Mouse (Mus musculus) midbrain, embryonic 14.5 days (tissue): Measurements from ENCODE around the gene Nek6. TPM values are rescaled to one million over a fixed set of nuclear protein-coding genes. Genes with fewer than 3 reads are reported as not detected.

Experiments used
- ATAC-seq: fragments of 200-750 bp; cut with Nextera tagmentation; 2 replicates; pipeline ENCODE4 v1.8.0; 2017; ENCODE audit warnings: moderate number of reproducible peaks, moderate library complexity; ENCODE audit not compliant: low FRiP score, low TSS enrichment
- DNase-seq: peaks from one replicate; pipeline ENCODE4 v3.0.0-alpha.2; 2015
- H3K27ac ChIP-seq: fragments of 300-500 bp; sonication (generic); replicated peaks from 2 replicates; pipeline ENCODE4 v1.5.1; 2014; ENCODE audit warnings: mild to moderate bottlenecking, low read depth, low read length, moderate library complexity
- H3K27me3 ChIP-seq: fragments of 300-500 bp; sonication (generic); 2 replicates; pipeline ENCODE4 v1.6.1; 2014; ENCODE audit warnings: low read length, control low read depth, mixed read lengths; ENCODE audit not compliant: control insufficient read depth, insufficient read depth
- H3K36me3 ChIP-seq: fragments of 300-500 bp; sonication (generic); 2 replicates; pipeline ENCODE4 v1.6.1; 2014; ENCODE audit warnings: low read length, control low read depth; ENCODE audit not compliant: control insufficient read depth, insufficient read depth
- H3K4me1 ChIP-seq: fragments of 300-500 bp; sonication (generic); 2 replicates; pipeline ENCODE4 v1.6.1; 2014; ENCODE audit warnings: mild to moderate bottlenecking, antibody characterized with exemption, low read length, control low read depth; ENCODE audit not compliant: control insufficient read depth, insufficient read depth
- H3K4me2 ChIP-seq: fragments of 300-500 bp; sonication (generic); 2 replicates; pipeline ENCODE4 v1.6.1; 2014; ENCODE audit warnings: mild to moderate bottlenecking, low read length, moderate library complexity
- H3K4me3 ChIP-seq: fragments of 300-500 bp; sonication (generic); replicated peaks from 2 replicates; pipeline ENCODE4 v1.5.1; 2014; ENCODE audit warnings: low read depth, low read length
- H3K9ac ChIP-seq: fragments of 300-500 bp; sonication (generic); replicated peaks from 2 replicates; pipeline ENCODE4 v1.6.1; 2014; ENCODE audit warnings: mild to moderate bottlenecking, low read length, moderate library complexity
- H3K9me3 ChIP-seq: fragments of 300-500 bp; sonication (generic); 2 replicates; pipeline ENCODE4 v1.6.1; 2016; ENCODE audit warnings: low read length, control low read depth, mixed read lengths; ENCODE audit not compliant: control insufficient read depth
- WGBS: fragments of 180-500 bp; shearing (Covaris S2); extraction: QIAGEN DNeasy Blood & Tissue Kit; methylation state at CpG from one replicate; pipeline ENCODE4 v1.1.7; 2014; 5-methylcytosine and 5-hydroxymethylcytosine counted together
- polyA plus RNA-seq: library from polyadenylated mRNA; unstranded; fragments of >200 nt; fragmentation: Nextera tagmentation; extraction: Ambion mirVana; gene quantifications from 2 replicates; pipeline ENCODE4 v1.2.1, GENCODE M21; 2014

Gene Nek6
- polyA plus RNA-seq, 1 experiment from 2014 or later = 62.3 TPM

GRCm38 (mm10) chr2:38481166-38481778, 30.2 kb upstream of the Nek6 start:
- Histone ChIP-seq H3K4me1 (no peaks in the 10 kb centered on the region), H3K4me3 (no peak overlapping the region), H3K36me3 (no peaks in the 10 kb centered on the region), H3K27me3 (no peaks in the 10 kb centered on the region), H3K4me2 (no peak overlapping the region), H3K9me3 (0 out of 2 replicates have a peak, but pooled peaks cover 3% of the 10 kb centered on the region), H3K27ac (no peak overlapping the region), H3K9ac (no peak overlapping the region)
- ATAC-seq (no peak), DNase-seq (no peak)
- WGBS = 79% methylated on average over 6 of the region's 6 CpGs

- Histone ChIP-seq H3K9me3 (0 out of 2 replicates have a peak, but pooled peaks cover 3% of the 10 kb centered on the region), H3K27me3 (no peaks in the 10 kb centered on the region), H3K4me2 (no peak overlapping the region), H3K4me1 (no peaks in the 10 kb centered on the region), H3K27ac (no peak overlapping the region), H3K4me3 (no peak overlapping the region), H3K9ac (no peak overlapping the region), H3K36me3 (no peaks in the 10 kb centered on the region)
- no peak for DNase-seq
- ATAC-seq = no peak
- WGBS = 88% methylated on average over 3 of the region's 3 CpGs
These were observed 29.3 kb upstream of the Nek6 start for GRCm38 (mm10) chr2:38482122-38482521.

GRCm38 (mm10) chr2:38483058-38483704, 28.3 kb upstream of the Nek6 start:
- 90% methylated on average over 7 of the region's 7 CpGs for WGBS

DNA sequence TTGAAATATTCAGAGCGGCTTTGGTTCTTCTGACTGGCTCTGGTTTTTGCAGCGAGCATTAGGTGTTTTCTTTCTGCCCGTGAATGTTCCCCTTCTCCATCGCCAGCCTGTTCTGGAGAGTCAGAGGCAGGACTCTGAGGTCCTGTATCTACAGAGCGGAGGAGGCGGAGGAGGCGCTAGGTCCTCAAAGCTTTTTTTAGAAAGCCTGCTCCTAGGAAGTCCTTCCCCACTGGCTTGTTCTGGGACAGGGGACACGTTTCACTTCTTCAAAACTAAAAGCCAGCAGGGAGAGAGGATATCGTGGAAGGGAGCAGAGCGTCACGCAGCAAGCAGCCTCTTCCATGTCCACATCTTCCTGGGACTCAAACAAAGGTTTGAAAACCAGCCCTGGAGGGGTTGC, 26.9 kb upstream of the Nek6 start:
- no peak for DNase-seq
- H3K9ac ChIP-seq = no peak overlapping the region
- H3K9me3 ChIP-seq = 0 out of 2 replicates have a peak, but pooled peaks cover 3% of the 10 kb centered on the region
- H3K27me3 ChIP-seq = no peaks in the 10 kb centered on the region
- no peak overlapping the region for H3K27ac ChIP-seq
- 81% methylated on average over 11 of the region's 11 CpGs for WGBS
- no peak overlapping the region for H3K4me3 ChIP-seq
- H3K4me1 ChIP-seq = no peaks in the 10 kb centered on the region
- no peaks in the 10 kb centered on the region for H3K36me3 ChIP-seq
- no peak for ATAC-seq
- no peak overlapping the region for H3K4me2 ChIP-seq

More at GRCm38 (mm10) chr2:38483058-38483704, 28.3 kb upstream of the Nek6 start:
- Histone ChIP-seq H3K27me3 (no peaks in the 10 kb centered on the region), H3K36me3 (no peaks in the 10 kb centered on the region), H3K4me2 (no peak overlapping the region), H3K27ac (no peak overlapping the region), H3K4me1 (no peaks in the 10 kb centered on the region), H3K4me3 (no peak overlapping the region), H3K9ac (no peak overlapping the region), H3K9me3 (0 out of 2 replicates have a peak, but pooled peaks cover 3% of the 10 kb centered on the region)
- no peak for ATAC-seq
- no peak for DNase-seq

DNA sequence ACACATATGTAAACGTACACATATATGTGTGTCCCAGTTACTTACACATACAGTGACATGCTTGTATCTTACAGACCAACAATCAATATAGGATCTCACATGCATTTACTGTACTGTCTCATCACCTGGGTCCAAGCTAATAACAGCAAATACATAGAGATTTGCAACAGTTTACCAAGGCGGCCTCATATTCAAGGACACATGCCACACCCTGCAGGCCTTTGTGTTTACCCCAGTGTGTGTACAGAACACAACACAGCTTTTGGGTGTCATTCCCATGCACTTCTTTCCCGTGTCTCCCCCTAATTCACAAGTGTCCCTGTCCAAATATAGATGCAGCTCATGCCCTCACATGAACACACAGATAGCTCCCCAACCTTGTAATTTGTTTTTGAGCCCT, 26.0 kb upstream of the Nek6 start:
- Histone ChIP-seq H3K9ac (no peak overlapping the region), H3K27me3 (no peaks in the 10 kb centered on the region), H3K4me3 (no peak overlapping the region), H3K36me3 (no peaks in the 10 kb centered on the region), H3K4me2 (no peak overlapping the region), H3K9me3 (0 out of 2 replicates have a peak, but pooled peaks cover 3% of the 10 kb centered on the region), H3K4me1 (no peaks in the 10 kb centered on the region), H3K27ac (no peak overlapping the region)
- DNase-seq (no peak), ATAC-seq (no peak)
- 86% methylated on average over 3 of the region's 3 CpGs for WGBS

- 0 out of 2 replicates have a peak, but pooled peaks cover 3% of the 10 kb centered on the region for H3K9me3 ChIP-seq
- H3K4me1 ChIP-seq = no peaks in the 10 kb centered on the region
- H3K36me3 ChIP-seq = no peaks in the 10 kb centered on the region
- H3K4me3 ChIP-seq = no peak overlapping the region
- DNase-seq = no peak
- 73% methylated on average over 6 of the region's 6 CpGs for WGBS
- no peak for ATAC-seq
- no peak overlapping the region for H3K27ac ChIP-seq
- H3K9ac ChIP-seq = no peak overlapping the region
- H3K27me3 ChIP-seq = no peaks in the 10 kb centered on the region
- H3K4me2 ChIP-seq = no peak overlapping the region
These were observed 25.2 kb upstream of the Nek6 start for GRCm38 (mm10) chr2:38485957-38486931.

DNA sequence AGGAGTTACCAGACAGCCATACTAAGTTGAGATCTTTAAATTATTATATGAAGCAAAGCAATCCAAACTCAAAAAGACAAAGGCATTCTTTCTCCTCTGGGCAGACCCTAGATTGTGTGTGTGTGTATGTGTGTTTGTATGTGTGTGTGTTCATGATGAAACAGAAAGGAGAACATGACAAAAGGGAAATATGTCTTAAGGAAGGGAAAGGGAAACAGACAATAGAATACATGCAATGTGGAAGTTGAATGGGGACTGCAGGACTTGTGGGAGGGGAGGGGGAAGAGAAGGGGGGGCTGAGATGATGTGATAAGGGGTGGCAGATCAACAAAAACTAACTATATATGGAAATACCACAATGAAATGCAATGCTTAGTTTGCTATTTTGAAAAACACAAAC, 13.8 kb upstream of the Nek6 start:
- Histone ChIP-seq H3K27ac (no peak overlapping the region), H3K4me1 (no peaks in the 10 kb centered on the region), H3K4me2 (no peak overlapping the region), H3K36me3 (no peaks in the 10 kb centered on the region), H3K9me3 (no peaks in the 10 kb centered on the region), H3K27me3 (no peaks in the 10 kb centered on the region), H3K9ac (no peak overlapping the region), H3K4me3 (no peak overlapping the region)
- DNase-seq (no peak), ATAC-seq (no peak)

DNA sequence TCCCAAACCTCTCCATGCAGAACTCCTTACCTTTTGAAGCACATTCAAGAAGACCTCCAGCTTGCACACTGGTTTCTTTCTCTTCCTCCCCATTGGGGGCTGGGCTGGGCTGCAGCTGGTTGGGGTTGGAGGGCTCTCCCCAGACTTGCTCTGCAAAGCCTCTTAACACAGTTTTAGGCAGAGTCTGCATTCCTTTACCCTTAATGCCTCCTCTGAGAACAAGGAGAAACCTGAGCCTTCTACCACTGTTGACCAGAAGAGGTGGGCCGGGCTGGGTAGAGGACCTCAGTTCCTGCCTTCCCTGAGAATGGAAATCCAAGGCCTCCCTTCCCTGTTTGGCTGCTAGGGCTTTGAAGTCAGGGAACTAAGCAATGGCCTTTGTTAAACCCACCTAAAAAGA, 9.8 kb upstream of the Nek6 start:
- H3K9me3 ChIP-seq = no peaks in the 10 kb centered on the region
- ATAC-seq = no peak
- H3K4me1 ChIP-seq = 0 out of 2 replicates have a peak, but pooled peaks cover 4% of the 10 kb centered on the region
- no peak overlapping the region for H3K4me2 ChIP-seq
- H3K9ac ChIP-seq = no peak overlapping the region
- no peak for DNase-seq
- no peaks in the 10 kb centered on the region for H3K27me3 ChIP-seq
- no peak overlapping the region for H3K4me3 ChIP-seq
- H3K36me3 ChIP-seq = no peaks in the 10 kb centered on the region
- 34% methylated on average over 1 of the region's 1 CpGs for WGBS
- H3K27ac ChIP-seq = no peak overlapping the region
